Mouse (Mus musculus): ENCODE measurements around the gene Gm15140.
"Not testable (repeated sequence)": the region's sequence is repeated elsewhere in the genome, so short reads cannot be mapped to it uniquely, and the experiment has no call there.

Gm15140 gene

DNA sequence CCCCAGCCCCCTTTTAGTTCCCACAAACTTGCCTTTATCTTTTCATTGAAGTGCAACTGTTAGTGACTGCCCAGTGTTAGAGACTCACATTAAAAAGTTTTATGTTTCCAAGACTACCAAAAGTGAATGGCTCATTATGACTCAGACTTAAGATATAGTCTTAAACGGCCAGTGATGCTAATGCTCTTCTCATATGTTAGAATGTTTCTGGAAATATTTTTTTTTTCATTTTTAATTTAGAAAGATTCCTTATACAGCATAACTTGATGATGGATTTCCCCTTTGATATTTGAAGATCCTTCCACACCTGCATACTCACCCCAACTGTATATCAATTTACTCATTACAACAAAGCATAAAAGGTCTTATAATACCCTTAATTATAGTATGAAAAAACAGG, at the start of gene Gm15140:
Gene Gm15140 (minus strand): TSS at position 101 of the 400 bp plus-strand sequence.
- DNase-seq (ENCODE audit: low read depth, low spot score), result not testable (repeated sequence)
